Mouse (Mus musculus): ENCODE measurements around the gene Rhbg. TPM values are rescaled to one million over a fixed set of nuclear protein-coding genes. Genes with fewer than 3 reads are reported as not detected.
A peak's percentile ranks its signal among the peaks of the same experiment; 100 is the strongest.

Rhbg gene
- polyA plus RNA-seq, 1 experiment from 2014 or later, result not detected

- Histone ChIP-seq H3K9me3 (ENCODE audit: control insufficient read depth, low read length) (no peaks in the 10 kb centered on the region), H3K4me2 (no peak overlapping the region), H3K36me3 (ENCODE audit: control insufficient read depth, insufficient read depth, low read length) (peaks cover 5% of the 10 kb centered on the region; the same call in 1 of the 2 replicates), H3K9ac (ENCODE audit: low read length) (no peak overlapping the region), H3K4me3 (ENCODE audit: low read depth, low read length) (no peak overlapping the region), H3K27me3 (ENCODE audit: control insufficient read depth, insufficient read depth, low read length) (peaks cover 76% of the 10 kb centered on the region), H3K4me1 (ENCODE audit: control insufficient read depth, insufficient read depth, low read length) (peaks cover 25% of the 10 kb centered on the region), H3K27ac (ENCODE audit: low read depth, low read length) (peak overlapping the region; percentile 8; the same call in 1 of the 2 replicates)
- ATAC-seq (ENCODE audit: low FRiP score), result no peak
- WGBS, result 47% methylated on average over 4 of the region's 4 CpGs
- DNase-seq (ENCODE audit: low spot score, missing footprints), result no peak
These were observed 27.2 kb downstream of the Rhbg start for GRCm38 (mm10) chr3:88227260-88227659.

- DNase-seq (ENCODE audit: low spot score, missing footprints) (no peak), ATAC-seq (ENCODE audit: low FRiP score) (no peak)
- Histone ChIP-seq H3K9ac (ENCODE audit: low read length) (no peak overlapping the region), H3K27me3 (ENCODE audit: control insufficient read depth, insufficient read depth, low read length) (peaks cover 79% of the 10 kb centered on the region), H3K4me1 (ENCODE audit: control insufficient read depth, insufficient read depth, low read length) (peaks cover 23% of the 10 kb centered on the region), H3K4me3 (ENCODE audit: low read depth, low read length) (no peak overlapping the region), H3K9me3 (ENCODE audit: control insufficient read depth, low read length) (no peaks in the 10 kb centered on the region), H3K36me3 (ENCODE audit: control insufficient read depth, insufficient read depth, low read length) (peaks cover 5% of the 10 kb centered on the region; the same call in 1 of the 2 replicates), H3K4me2 (no peak overlapping the region), H3K27ac (ENCODE audit: low read depth, low read length) (no peak overlapping the region)
- 92% methylated on average over 10 of the region's 10 CpGs for WGBS
These were observed 28.2 kb downstream of the Rhbg start for GRCm38 (mm10) chr3:88226101-88226845.

- H3K4me1 ChIP-seq (ENCODE audit: control insufficient read depth, insufficient read depth, low read length), result peaks cover 14% of the 10 kb centered on the region
- 50% methylated on average over 2 of the region's 2 CpGs for WGBS
- no peak overlapping the region for H3K9ac ChIP-seq (ENCODE audit: low read length)
- H3K4me3 ChIP-seq (ENCODE audit: low read depth, low read length), result no peak overlapping the region
- H3K27ac ChIP-seq (ENCODE audit: low read depth, low read length), result no peak overlapping the region
- H3K36me3 ChIP-seq (ENCODE audit: control insufficient read depth, insufficient read depth, low read length), result peaks cover 3% of the 10 kb centered on the region; the same call in 1 of the 2 replicates
- no peak overlapping the region for H3K4me2 ChIP-seq
- H3K9me3 ChIP-seq (ENCODE audit: control insufficient read depth, low read length), result no peaks in the 10 kb centered on the region
- ATAC-seq (ENCODE audit: low FRiP score), result no peak
- peaks cover 80% of the 10 kb centered on the region for H3K27me3 ChIP-seq (ENCODE audit: control insufficient read depth, insufficient read depth, low read length)
- no peak for DNase-seq (ENCODE audit: low spot score, missing footprints)
These were observed 29.6 kb downstream of the Rhbg start for GRCm38 (mm10) chr3:88224929-88225328.

GRCm38 (mm10) chr3:88222446-88222845, 32.1 kb downstream of the Rhbg start:
- ATAC-seq (ENCODE audit: low FRiP score), result no peak
- 0 out of 2 replicates have a peak overlapping the region, but pooled peaks have one; percentile 0 for H3K27ac ChIP-seq (ENCODE audit: low read depth, low read length)
- no peak for DNase-seq (ENCODE audit: low spot score, missing footprints)

GRCm38 (mm10) chr3:88221519-88222390, 32.8 kb downstream of the Rhbg start:
- H3K9me3 ChIP-seq (ENCODE audit: control insufficient read depth, low read length), result no peaks in the 10 kb centered on the region
- H3K9ac ChIP-seq (ENCODE audit: low read length), result no peak overlapping the region
- no peak overlapping the region for H3K4me3 ChIP-seq (ENCODE audit: low read depth, low read length)
- peak overlapping the region; percentile 51; the same call in 1 of the 2 replicates for H3K27ac ChIP-seq (ENCODE audit: low read depth, low read length)
- no peak overlapping the region for H3K4me2 ChIP-seq
- H3K4me1 ChIP-seq (ENCODE audit: control insufficient read depth, insufficient read depth, low read length), result peaks cover 7% of the 10 kb centered on the region
- H3K36me3 ChIP-seq (ENCODE audit: control insufficient read depth, insufficient read depth, low read length), result peaks cover 3% of the 10 kb centered on the region; the same call in 1 of the 2 replicates
- H3K27me3 ChIP-seq (ENCODE audit: control insufficient read depth, insufficient read depth, low read length), result peaks cover 89% of the 10 kb centered on the region
- WGBS, result 55% methylated on average over 12 of the region's 12 CpGs
- ATAC-seq (ENCODE audit: low FRiP score) (peak; percentile 60), DNase-seq (ENCODE audit: low spot score, missing footprints) (no peak)

More at GRCm38 (mm10) chr3:88222446-88222845, 32.1 kb downstream of the Rhbg start:
- H3K4me1 ChIP-seq (ENCODE audit: control insufficient read depth, insufficient read depth, low read length), result peaks cover 7% of the 10 kb centered on the region
- H3K36me3 ChIP-seq (ENCODE audit: control insufficient read depth, insufficient read depth, low read length), result peaks cover 3% of the 10 kb centered on the region; the same call in 1 of the 2 replicates
- no peak overlapping the region for H3K4me3 ChIP-seq (ENCODE audit: low read depth, low read length)
- no peak overlapping the region for H3K4me2 ChIP-seq
- peaks cover 84% of the 10 kb centered on the region for H3K27me3 ChIP-seq (ENCODE audit: control insufficient read depth, insufficient read depth, low read length)
- no peaks in the 10 kb centered on the region for H3K9me3 ChIP-seq (ENCODE audit: control insufficient read depth, low read length)
- 82% methylated on average over 6 of the region's 6 CpGs for WGBS
- no peak overlapping the region for H3K9ac ChIP-seq (ENCODE audit: low read length)

- Histone ChIP-seq H3K9me3 (ENCODE audit: control insufficient read depth, low read length) (no peaks in the 10 kb centered on the region), H3K36me3 (ENCODE audit: control insufficient read depth, insufficient read depth, low read length) (peaks cover under 1% of the 10 kb centered on the region; the same call in 1 of the 2 replicates), H3K4me3 (ENCODE audit: low read depth, low read length) (no peak overlapping the region), H3K27me3 (ENCODE audit: control insufficient read depth, insufficient read depth, low read length) (peaks cover 93% of the 10 kb centered on the region), H3K9ac (ENCODE audit: low read length) (no peak overlapping the region), H3K4me1 (ENCODE audit: control insufficient read depth, insufficient read depth, low read length) (peaks cover 7% of the 10 kb centered on the region), H3K27ac (ENCODE audit: low read depth, low read length) (no peak overlapping the region; the same call in 1 of the 2 replicates), H3K4me2 (no peak overlapping the region)
- DNase-seq (ENCODE audit: low spot score, missing footprints) (peak; percentile 94), ATAC-seq (ENCODE audit: low FRiP score) (no peak)
- 4% methylated on average over 6 of the region's 6 CpGs for whole genome bisulfite sequencing
These were observed 33.7 kb downstream of the Rhbg start for GRCm38 (mm10) chr3:88220842-88221241.

GRCm38 (mm10) chr3:88219940-88220339, 34.6 kb downstream of the Rhbg start:
- Histone ChIP-seq H3K4me3 (ENCODE audit: low read depth, low read length) (no peak overlapping the region), H3K27me3 (ENCODE audit: control insufficient read depth, insufficient read depth, low read length) (peaks cover 93% of the 10 kb centered on the region), H3K9me3 (ENCODE audit: control insufficient read depth, low read length) (no peaks in the 10 kb centered on the region), H3K9ac (ENCODE audit: low read length) (no peak overlapping the region), H3K27ac (ENCODE audit: low read depth, low read length) (no peak overlapping the region), H3K4me1 (ENCODE audit: control insufficient read depth, insufficient read depth, low read length) (peaks cover 8% of the 10 kb centered on the region), H3K36me3 (ENCODE audit: control insufficient read depth, insufficient read depth, low read length) (no peaks in the 10 kb centered on the region), H3K4me2 (no peak overlapping the region)
- ATAC-seq (ENCODE audit: low FRiP score) (no peak; the same call in 1 of the 2 replicates), DNase-seq (ENCODE audit: low spot score, missing footprints) (peak; percentile 89)
- WGBS, result 6% methylated on average over 9 of the region's 9 CpGs

- H3K4me1 ChIP-seq (ENCODE audit: control insufficient read depth, insufficient read depth, low read length), result peaks cover 17% of the 10 kb centered on the region
- H3K9me3 ChIP-seq (ENCODE audit: control insufficient read depth, low read length), result no peaks in the 10 kb centered on the region
- peak overlapping the region; percentile 15 for H3K4me2 ChIP-seq
- H3K9ac ChIP-seq (ENCODE audit: low read length), result no peak overlapping the region
- peak; percentile 83 for DNase-seq (ENCODE audit: low spot score, missing footprints)
- peaks cover 95% of the 10 kb centered on the region for H3K27me3 ChIP-seq (ENCODE audit: control insufficient read depth, insufficient read depth, low read length)
- WGBS, result 50% methylated on average over 1 of the region's 2 CpGs
- H3K36me3 ChIP-seq (ENCODE audit: control insufficient read depth, insufficient read depth, low read length), result no peaks in the 10 kb centered on the region
- no peak overlapping the region for H3K27ac ChIP-seq (ENCODE audit: low read depth, low read length)
- H3K4me3 ChIP-seq (ENCODE audit: low read depth, low read length), result no peak overlapping the region
- no peak for ATAC-seq (ENCODE audit: low FRiP score)
These were observed 36.8 kb downstream of the Rhbg start for GRCm38 (mm10) chr3:88217679-88218078.

Measured in midbrain, embryonic 11.5 days (tissue).